Mouse (Mus musculus): ENCODE measurements around the gene Arxes1. TPM values are rescaled to one million over a fixed set of nuclear protein-coding genes. Genes with fewer than 3 reads are reported as not detected.
"Not testable (repeated sequence)": the region's sequence is repeated elsewhere in the genome, so short reads cannot be mapped to it uniquely, and the experiment has no call there.

Gene Arxes1
- polyA plus RNA-seq, 1 experiment from 2014 or later: 40.5 TPM

DNA sequence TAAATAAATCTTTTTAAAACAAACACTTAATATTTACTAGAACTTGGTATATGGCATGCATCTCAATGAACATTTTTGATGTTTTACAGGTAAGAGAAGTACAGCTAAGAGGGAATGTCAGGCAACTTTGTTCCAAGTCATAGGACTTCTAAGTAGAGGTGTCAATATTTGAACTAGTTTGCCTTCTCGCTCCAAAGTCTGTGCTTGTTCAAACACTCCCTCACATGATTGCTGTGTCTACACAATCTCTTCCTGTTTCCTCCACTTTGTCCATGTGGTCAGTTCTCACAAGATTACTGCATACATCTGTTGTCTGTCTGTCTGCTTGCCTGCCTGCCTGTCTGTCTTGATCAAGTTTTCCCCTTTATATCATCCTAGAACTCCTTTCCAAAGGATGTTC lies 27.5 kb downstream of the Arxes1 start:
- Histone ChIP-seq H3K4me1 (no peaks in the 10 kb centered on the region), H3K27me3 (replicated peaks; ENCODE audit: low read depth, poor library complexity, severe bottlenecking) (peaks cover 25% of the 10 kb centered on the region), H3K27ac (replicated peaks) (no peak overlapping the region), H3K36me3 (replicated peaks) (peaks cover 1% of the 10 kb centered on the region; the same call in 1 of the 2 replicates), H3K9me3 (no peaks in the 10 kb centered on the region), H3K4me3 (no peak overlapping the region)
- 82% methylated on average over 1 of the region's 1 CpGs for WGBS
- no peak for DNase-seq (ENCODE audit: low spot score)

DNA sequence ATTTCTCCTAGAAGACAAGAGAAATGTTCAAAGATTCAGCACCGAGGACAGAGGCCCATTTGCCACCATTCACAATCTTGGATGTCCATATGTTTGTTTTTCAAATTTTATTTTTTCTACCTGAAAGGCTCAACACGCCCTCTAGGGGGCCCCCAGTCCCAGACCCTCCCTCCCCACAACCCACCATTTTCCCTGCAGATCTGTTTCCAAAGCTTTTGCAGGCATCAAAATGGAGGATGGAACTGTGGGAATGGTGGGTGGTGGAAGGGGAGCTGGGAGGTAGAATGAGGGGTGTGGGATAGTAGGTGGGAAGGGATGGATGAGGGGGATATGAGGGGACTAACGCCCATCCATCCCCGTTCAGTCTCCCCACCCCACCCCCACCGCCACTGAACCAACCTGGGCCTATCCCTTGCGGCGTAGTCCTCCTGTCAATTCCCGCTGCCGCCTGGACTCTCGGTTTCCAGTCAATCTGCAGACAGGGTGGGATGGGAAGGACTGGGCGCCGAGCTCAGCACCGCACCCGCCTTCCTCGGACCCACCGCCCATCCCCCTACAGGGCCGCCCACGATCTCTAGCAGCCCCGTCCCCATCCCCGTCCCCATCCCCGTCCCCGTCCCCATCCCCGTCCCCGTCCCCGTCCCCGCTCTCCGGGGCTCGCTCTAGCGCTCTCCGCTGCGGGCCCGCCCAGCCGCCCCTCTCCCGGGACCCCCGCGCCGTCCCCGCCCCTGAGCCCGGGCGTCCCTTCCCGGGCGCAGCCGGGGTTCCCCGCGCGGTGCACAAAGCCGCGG lies 34.2 kb downstream of the Arxes1 start:
- H3K27ac ChIP-seq (replicated peaks): peak overlapping the region; percentile 77
- H3K9me3 ChIP-seq, H3K4me1 ChIP-seq: not testable (repeated sequence)
- WGBS: 9% methylated on average over 13 of the region's 48 CpGs
- peaks cover 13% of the 10 kb centered on the region for H3K36me3 ChIP-seq (replicated peaks)
- H3K4me3 ChIP-seq: peak overlapping the region; percentile 60
- DNase-seq (ENCODE audit: low spot score): peak; percentile 67
- H3K27me3 ChIP-seq (replicated peaks; ENCODE audit: low read depth, poor library complexity, severe bottlenecking): peaks cover 17% of the 10 kb centered on the region

DNA sequence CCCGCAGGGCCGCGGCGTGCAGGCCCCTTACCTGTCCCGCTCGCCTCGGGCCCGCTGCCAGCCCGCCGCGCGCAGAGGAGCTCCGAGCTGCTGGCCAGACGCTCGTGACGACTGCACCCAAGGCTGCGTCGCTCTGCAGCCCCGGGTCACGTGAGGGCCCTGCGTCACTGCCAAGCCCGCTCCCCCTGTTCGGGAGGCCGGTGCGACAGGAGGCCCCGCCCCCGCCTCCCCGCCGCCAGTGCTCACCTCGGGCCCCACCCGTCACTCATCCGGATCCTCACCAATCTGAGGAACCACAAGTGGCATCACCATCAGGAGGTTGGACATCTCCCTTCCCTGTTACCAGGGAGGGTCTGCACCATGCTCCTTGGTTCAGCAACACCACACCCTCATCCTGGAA lies 34.9 kb downstream of the Arxes1 start, which contains the start of gene Bex2:
Bex2 (minus strand) TSS at position 217 of the 400 bp plus-strand sequence.
- peak; percentile 40 for DNase-seq (ENCODE audit: low spot score)
- Histone ChIP-seq H3K27ac (replicated peaks) (peak within 1 kb of the TSS; percentile 77), H3K27me3 (replicated peaks; ENCODE audit: low read depth, poor library complexity, severe bottlenecking) (peaks cover 20% of the 10 kb centered on the region), H3K36me3 (replicated peaks) (peaks cover 13% of the 10 kb centered on the region), H3K4me3 (peak within 1 kb of the TSS; percentile 60)
- not testable (repeated sequence) for H3K4me1 ChIP-seq, H3K9me3 ChIP-seq
- WGBS: 26% methylated on average over 9 of the region's 32 CpGs

Other genes starting within 250 kb of the Arxes1 start
- 49.2 and 52.8 TPM in 2 replicates for gene Bhlhb9, start 235.8 kb upstream of the Arxes1 start, polyA plus RNA-seq (2016; fragmentation: Nextera tagmentation; extraction: Ambion mirVana)
- 28.7 and 31.8 TPM in 2 replicates for gene Gprasp2, start 194.3 kb upstream of the Arxes1 start, polyA plus RNA-seq (2016; fragmentation: Nextera tagmentation; extraction: Ambion mirVana)
- gene Arxes2, start 39.5 kb upstream of the Arxes1 start, polyA plus RNA-seq (2016; fragmentation: Nextera tagmentation; extraction: Ambion mirVana): 89.6 and 91.8 TPM in 2 replicates
- gene Bex2, start 34.9 kb downstream of the Arxes1 start, polyA plus RNA-seq (2016; fragmentation: Nextera tagmentation; extraction: Ambion mirVana): 249 and 257 TPM in 2 replicates
- gene Nxf3, start 51.9 kb downstream of the Arxes1 start, polyA plus RNA-seq (2016; fragmentation: Nextera tagmentation; extraction: Ambion mirVana): not detected in 2 replicates
- 96.6 and 96.9 TPM in 2 replicates for gene Bex4, start 105.6 kb downstream of the Arxes1 start, polyA plus RNA-seq (2016; fragmentation: Nextera tagmentation; extraction: Ambion mirVana)
- 209 and 213 TPM in 2 replicates for gene Tceal8, start 139.0 kb downstream of the Arxes1 start, polyA plus RNA-seq (2016; fragmentation: Nextera tagmentation; extraction: Ambion mirVana)
- gene Tceal5, start 170.5 kb downstream of the Arxes1 start, polyA plus RNA-seq (2016; fragmentation: Nextera tagmentation; extraction: Ambion mirVana): 4.8 and 5.6 TPM in 2 replicates
- 0.58 and 0.82 TPM in 2 replicates for gene Tceal7, start 181.4 kb downstream of the Arxes1 start, polyA plus RNA-seq (2016; fragmentation: Nextera tagmentation; extraction: Ambion mirVana)
- gene Bex1, start 182.1 kb downstream of the Arxes1 start, polyA plus RNA-seq (2016; fragmentation: Nextera tagmentation; extraction: Ambion mirVana): 135 and 145 TPM in 2 replicates
- 471 and 531 TPM in 2 replicates for gene Tceal9, start 211.7 kb downstream of the Arxes1 start, polyA plus RNA-seq (2016; fragmentation: Nextera tagmentation; extraction: Ambion mirVana)
- 691 TPM in 2 replicates for gene Bex3, start 236.9 kb downstream of the Arxes1 start, polyA plus RNA-seq (2016; fragmentation: Nextera tagmentation; extraction: Ambion mirVana)